Mouse (Mus musculus): ENCODE measurements around the gene Amotl2. TPM values are rescaled to one million over a fixed set of nuclear protein-coding genes. Genes with fewer than 3 reads are reported as not detected.

The Amotl2 gene
- polyA plus RNA-seq (2015; fragmentation: Nextera tagmentation; extraction: Ambion mirVana): 66.0 and 71.3 TPM in 2 replicates

DNA sequence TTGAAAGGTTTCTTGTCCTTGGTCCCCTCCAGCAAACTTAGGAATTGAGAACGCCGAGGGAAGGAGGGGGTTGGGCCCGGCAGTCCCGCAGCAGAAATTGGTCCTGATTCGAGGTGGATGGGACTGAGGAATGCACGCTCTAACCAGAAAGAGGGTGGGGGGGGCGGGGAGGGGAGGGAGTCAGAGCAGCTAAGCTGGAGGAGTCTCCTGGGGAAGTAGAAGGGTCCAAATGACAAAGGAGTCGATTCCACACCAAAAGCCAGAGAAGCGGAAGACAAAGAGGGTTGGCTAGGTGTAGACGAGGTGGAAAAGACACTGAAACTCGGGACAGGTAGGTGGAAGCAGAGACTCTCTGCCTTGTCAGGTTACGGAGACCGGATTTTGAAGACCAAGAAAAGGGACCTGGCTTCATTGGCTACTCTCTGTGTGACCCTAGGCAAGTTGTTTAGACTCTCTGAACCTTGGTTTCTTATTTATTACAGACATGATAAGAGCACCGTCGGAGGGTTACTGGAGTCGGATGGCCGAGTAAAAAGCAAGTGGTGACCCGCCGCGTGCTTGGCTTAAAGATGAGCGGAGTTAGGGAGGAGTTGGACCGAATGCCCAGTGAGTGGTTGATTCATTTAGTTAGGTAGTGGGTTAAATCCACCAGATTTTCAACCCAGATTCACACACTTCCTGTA is at the start of gene Amotl2:
Gene Amotl2 (plus strand): TSS at position 192 of the 683 bp plus-strand sequence.
- Histone ChIP-seq H3K9ac (peak within 1 kb of the TSS; percentile 96), H3K27me3 (no peaks in the 10 kb centered on the region), H3K27ac (replicated peaks) (peak within 1 kb of the TSS; percentile 96), H3K9me3 (no peaks in the 10 kb centered on the region), H3K4me1 (replicated peaks) (peaks cover 39% of the 10 kb centered on the region), H3K4me3 (peak within 1 kb of the TSS; percentile 81), H3K36me3 (no peaks in the 10 kb centered on the region), H3K4me2 (peak within 1 kb of the TSS; percentile 78)
- no peak for ATAC-seq (ENCODE audit: low FRiP score, low read depth)
- WGBS: 6% methylated on average over 22 of the region's 22 CpGs

DNA sequence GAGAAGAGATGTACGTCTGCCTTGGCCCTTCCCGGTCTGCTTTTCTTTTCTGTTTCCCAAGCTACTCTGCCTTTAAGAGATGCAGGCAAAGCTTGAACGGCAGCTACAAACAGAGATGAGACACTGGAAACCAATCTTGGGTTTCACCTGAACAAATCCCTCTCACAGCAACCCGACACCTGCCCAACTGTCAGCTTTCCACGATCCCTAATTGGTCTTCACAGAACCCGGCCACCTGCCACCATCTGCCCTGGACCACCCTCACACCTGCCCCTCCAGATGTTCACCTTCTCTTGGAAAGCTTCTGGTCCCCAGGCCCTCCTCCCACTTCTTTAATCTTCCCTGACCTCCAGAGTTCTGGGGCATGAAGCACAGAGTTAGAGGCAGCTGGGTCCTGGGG is 48.4 kb upstream of the Amotl2 start:
- 45% methylated on average over 6 of the region's 6 CpGs for WGBS
- Histone ChIP-seq H3K4me2 (no peak overlapping the region), H3K36me3 (no peaks in the 10 kb centered on the region), H3K4me3 (no peak overlapping the region), H3K4me1 (replicated peaks) (no peaks in the 10 kb centered on the region), H3K27ac (replicated peaks) (no peak overlapping the region), H3K9ac (no peak overlapping the region), H3K9me3 (no peaks in the 10 kb centered on the region), H3K27me3 (no peaks in the 10 kb centered on the region)
- ATAC-seq (ENCODE audit: low FRiP score, low read depth): no peak

DNA sequence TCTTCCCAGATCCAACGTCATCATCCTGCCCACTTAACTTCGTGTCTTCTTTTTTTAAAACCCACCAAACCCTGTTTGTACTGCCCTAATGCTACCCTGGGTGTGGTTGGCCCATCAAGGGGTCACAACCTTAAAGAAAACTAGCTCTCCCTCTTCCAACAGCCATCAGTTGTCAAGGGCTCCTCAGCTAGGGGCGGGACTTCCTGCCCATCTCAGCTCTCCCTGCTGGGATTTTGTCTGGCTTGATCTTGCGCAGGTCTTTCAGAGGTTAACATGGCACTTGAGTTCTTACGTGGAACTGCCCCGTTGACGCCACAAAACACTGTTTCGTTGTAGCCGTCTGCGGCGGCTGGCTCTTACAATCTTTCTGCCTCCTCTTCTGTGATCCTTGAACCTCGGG is 47.6 kb upstream of the Amotl2 start:
- no peak overlapping the region for H3K27ac ChIP-seq (replicated peaks)
- no peaks in the 10 kb centered on the region for H3K9me3 ChIP-seq
- H3K4me2 ChIP-seq: no peak overlapping the region
- H3K4me1 ChIP-seq (replicated peaks): no peaks in the 10 kb centered on the region
- H3K36me3 ChIP-seq: no peaks in the 10 kb centered on the region
- no peak overlapping the region for H3K4me3 ChIP-seq
- no peak overlapping the region for H3K9ac ChIP-seq
- ATAC-seq (ENCODE audit: low FRiP score, low read depth): no peak
- 91% methylated on average over 12 of the region's 12 CpGs for WGBS
- no peaks in the 10 kb centered on the region for H3K27me3 ChIP-seq

DNA sequence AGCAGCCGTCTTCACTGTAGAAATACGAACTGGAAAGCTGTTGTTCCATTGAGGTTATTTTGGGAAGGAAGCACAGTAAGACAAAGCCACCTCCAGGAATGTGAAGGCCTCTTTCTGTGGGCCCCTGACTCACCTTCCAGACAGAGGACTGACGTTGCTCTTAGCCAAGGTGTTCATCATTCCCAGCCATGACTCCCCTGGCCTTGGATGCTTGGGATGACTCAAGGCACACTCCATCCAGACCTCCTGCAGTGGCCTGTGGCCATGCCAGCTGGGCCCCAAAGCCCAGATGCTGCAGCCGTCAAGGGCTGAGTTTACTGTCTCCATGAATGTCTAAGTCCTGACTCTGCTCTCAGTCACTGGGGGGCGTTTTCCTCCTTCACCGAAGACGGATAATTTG is 43.1 kb upstream of the Amotl2 start:
- Histone ChIP-seq H3K9ac (no peak overlapping the region), H3K27ac (replicated peaks) (no peak overlapping the region), H3K4me2 (no peak overlapping the region), H3K9me3 (no peaks in the 10 kb centered on the region), H3K27me3 (no peaks in the 10 kb centered on the region), H3K36me3 (no peaks in the 10 kb centered on the region), H3K4me1 (replicated peaks) (no peaks in the 10 kb centered on the region), H3K4me3 (no peak overlapping the region)
- ATAC-seq (ENCODE audit: low FRiP score, low read depth): no peak
- 71% methylated on average over 7 of the region's 7 CpGs for WGBS

DNA sequence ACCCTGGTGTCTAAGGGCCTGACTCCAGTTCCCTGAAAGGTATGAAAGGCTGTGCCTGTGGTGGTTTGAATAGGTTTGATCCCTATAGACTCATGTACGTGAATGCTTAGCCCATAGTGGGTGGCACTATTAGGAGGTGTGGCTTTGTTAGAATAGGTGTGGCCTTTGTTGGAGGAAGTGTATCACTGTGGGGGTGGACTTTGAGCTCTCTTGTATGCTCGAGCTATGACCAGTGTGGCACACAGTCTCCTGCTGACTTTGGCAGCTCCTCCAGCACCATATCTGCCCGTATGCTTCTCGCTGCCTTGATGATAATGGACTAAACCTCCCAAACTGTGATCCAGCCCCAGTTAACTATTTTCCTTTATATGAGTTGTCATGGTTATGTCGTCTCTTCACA is 40.5 kb upstream of the Amotl2 start:
- H3K9ac ChIP-seq: no peak overlapping the region
- 78% methylated on average over 5 of the region's 5 CpGs for WGBS
- H3K27ac ChIP-seq (replicated peaks): no peak overlapping the region
- H3K4me2 ChIP-seq: no peak overlapping the region
- H3K4me3 ChIP-seq: no peak overlapping the region
- no peaks in the 10 kb centered on the region for H3K4me1 ChIP-seq (replicated peaks)
- no peaks in the 10 kb centered on the region for H3K36me3 ChIP-seq
- H3K9me3 ChIP-seq: no peaks in the 10 kb centered on the region
- ATAC-seq (ENCODE audit: low FRiP score, low read depth): no peak
- no peaks in the 10 kb centered on the region for H3K27me3 ChIP-seq

DNA sequence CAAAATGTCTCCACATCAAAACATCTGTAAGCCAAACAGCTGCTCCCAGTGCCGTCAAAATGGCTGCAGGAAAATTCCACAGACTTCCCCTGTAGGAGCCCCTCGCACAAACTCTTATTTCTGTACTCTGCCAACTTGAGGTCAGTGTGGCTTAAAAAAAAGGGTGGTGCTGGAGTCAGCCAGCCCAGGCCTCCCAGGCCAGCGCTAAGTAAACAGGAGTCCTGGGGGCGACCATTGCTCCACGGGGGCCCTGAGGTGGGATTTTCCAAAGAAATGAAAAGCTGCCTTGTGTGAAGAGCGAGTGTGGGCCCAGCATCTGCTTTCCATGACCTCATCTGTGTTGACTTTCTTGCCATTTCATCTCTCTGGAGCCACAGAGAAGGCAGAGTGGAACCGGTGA is 35.0 kb upstream of the Amotl2 start:
- Histone ChIP-seq H3K9ac (no peak overlapping the region), H3K9me3 (no peaks in the 10 kb centered on the region), H3K4me1 (replicated peaks) (no peaks in the 10 kb centered on the region), H3K27ac (replicated peaks) (no peak overlapping the region), H3K27me3 (no peaks in the 10 kb centered on the region), H3K4me3 (no peak overlapping the region), H3K36me3 (no peaks in the 10 kb centered on the region), H3K4me2 (no peak overlapping the region)
- 58% methylated on average over 7 of the region's 7 CpGs for WGBS
- no peak for ATAC-seq (ENCODE audit: low FRiP score, low read depth)

DNA sequence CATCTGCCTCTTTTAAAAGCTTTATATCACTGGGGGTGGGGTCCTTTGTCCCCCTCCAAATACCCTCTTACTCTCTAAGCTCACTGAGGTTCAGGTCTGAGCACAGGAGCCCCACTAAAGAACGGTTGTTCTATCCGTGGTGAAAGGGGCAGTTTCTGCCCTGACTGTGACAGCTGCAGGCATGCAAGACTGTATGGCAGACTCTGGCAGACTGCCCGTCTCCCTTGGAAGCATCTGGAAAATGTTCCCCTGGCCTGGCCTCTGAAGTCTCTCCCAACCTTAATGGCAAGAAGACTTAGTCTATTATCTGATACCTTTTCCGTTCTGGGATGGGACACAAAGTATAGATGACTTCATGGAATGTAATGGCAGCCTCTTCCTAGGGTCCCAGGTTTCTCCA is 28.5 kb upstream of the Amotl2 start:
- no peak overlapping the region for H3K4me3 ChIP-seq
- 15% methylated on average over 4 of the region's 4 CpGs for WGBS
- peaks cover 40% of the 10 kb centered on the region for H3K4me1 ChIP-seq (replicated peaks)
- no peak for ATAC-seq (ENCODE audit: low FRiP score, low read depth)
- no peaks in the 10 kb centered on the region for H3K9me3 ChIP-seq
- H3K9ac ChIP-seq: no peak overlapping the region
- H3K36me3 ChIP-seq: no peaks in the 10 kb centered on the region
- H3K27me3 ChIP-seq: no peaks in the 10 kb centered on the region
- H3K27ac ChIP-seq (replicated peaks): peak overlapping the region; percentile 95
- H3K4me2 ChIP-seq: no peak overlapping the region

DNA sequence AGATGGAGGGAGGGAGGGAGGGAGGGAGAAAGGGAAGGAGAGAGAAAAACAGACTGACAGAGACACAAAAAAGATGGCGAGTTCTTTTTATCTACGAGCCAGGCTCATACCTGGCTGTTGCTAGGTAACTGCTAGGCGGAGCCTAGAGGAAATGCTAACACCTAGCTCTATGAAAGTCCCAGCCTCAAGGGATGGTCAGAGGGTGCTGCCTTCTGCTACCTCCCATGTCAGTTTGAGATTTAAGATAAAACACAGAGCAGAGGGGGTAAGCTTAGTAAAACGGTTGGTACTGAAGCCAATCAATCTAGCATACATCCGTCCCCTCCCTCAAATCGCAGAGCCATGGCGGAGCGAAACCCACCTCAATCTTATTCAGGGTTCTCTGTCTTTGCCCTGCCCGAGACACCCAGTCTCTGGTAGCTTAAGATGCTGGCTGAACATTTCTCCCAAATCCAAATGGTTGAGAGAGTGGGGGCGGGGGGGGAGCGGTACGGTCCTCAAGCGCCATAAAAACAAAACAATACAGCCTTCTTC is 27.0 kb upstream of the Amotl2 start:
- peak overlapping the region; percentile 95 for H3K27ac ChIP-seq (replicated peaks)
- H3K9me3 ChIP-seq: no peaks in the 10 kb centered on the region
- peak overlapping the region; percentile 49 for H3K4me3 ChIP-seq
- no peaks in the 10 kb centered on the region for H3K36me3 ChIP-seq
- peak overlapping the region; percentile 86 for H3K4me2 ChIP-seq
- H3K4me1 ChIP-seq (replicated peaks): peaks cover 40% of the 10 kb centered on the region
- H3K9ac ChIP-seq: peak overlapping the region; percentile 74
- peak; percentile 77 for ATAC-seq (ENCODE audit: low FRiP score, low read depth)
- WGBS: 2% methylated on average over 13 of the region's 13 CpGs
- H3K27me3 ChIP-seq: no peaks in the 10 kb centered on the region

DNA sequence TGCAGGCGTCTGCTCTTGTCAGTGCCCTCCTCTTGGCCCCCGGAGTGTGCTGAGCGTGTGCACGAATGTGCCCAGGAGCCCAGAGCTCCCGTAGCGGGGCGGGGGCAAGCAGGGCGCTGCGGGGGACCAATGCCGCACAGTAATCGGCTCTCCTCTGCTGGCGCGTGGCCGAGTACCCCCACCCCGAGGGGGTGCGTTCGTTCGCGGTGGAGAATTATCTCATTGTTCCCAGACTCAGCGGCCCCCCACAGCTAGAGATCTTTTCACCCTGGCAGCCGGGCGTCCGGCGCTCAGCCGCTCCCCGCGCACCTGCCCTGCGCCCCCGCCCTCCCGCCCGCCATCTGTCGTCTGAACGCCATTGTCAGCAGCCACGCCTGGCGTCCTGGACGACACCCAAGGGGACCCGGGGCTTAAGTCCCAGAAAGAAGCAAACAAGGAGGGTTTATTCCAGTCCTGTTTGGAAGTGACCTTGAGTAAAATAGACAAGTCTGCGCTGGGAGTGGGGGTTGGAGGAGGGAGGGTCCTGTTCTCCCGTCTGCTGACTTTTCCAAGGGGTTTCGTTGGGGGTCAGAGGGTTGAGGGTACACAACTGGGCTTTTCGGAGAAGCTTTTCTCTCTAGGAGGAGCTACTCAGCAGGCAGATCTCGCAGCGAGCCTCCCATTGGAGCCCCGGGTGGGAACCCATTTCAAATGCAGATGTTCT is 26.4 kb upstream of the Amotl2 start:
- no peaks in the 10 kb centered on the region for H3K9me3 ChIP-seq
- 0% methylated on average over 44 of the region's 44 CpGs for WGBS
- H3K4me3 ChIP-seq: peak overlapping the region; percentile 49

DNA sequence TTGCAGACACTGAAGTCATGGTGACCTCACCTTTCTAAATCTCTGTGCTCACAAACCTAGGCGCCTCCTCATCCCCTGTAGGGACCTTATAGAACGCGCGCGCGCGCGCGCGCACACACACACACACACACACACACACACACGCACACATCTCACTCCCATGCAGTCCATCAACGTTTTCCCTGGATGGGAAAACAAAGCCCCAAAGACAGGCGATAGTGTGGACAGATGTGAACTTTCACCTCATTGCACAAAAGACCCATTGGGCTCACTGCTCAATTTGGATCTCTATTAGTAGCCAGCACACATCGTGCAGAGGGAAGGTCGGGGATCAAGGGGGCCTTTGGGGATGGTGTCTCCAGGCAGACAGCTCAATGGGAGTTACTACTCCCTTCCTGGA is 25.6 kb upstream of the Amotl2 start:
- Histone ChIP-seq H3K4me1 (replicated peaks) (peaks cover 40% of the 10 kb centered on the region), H3K27ac (replicated peaks) (peak overlapping the region; percentile 95), H3K36me3 (no peaks in the 10 kb centered on the region), H3K4me3 (peak overlapping the region; percentile 49), H3K27me3 (no peaks in the 10 kb centered on the region), H3K9ac (peak overlapping the region; percentile 74), H3K4me2 (peak overlapping the region; percentile 86), H3K9me3 (no peaks in the 10 kb centered on the region)
- no peak for ATAC-seq (ENCODE audit: low FRiP score, low read depth)
- WGBS: 3% methylated on average over 15 of the region's 15 CpGs

More for the DNA sequence above, 26.4 kb upstream of the Amotl2 start:
- no peaks in the 10 kb centered on the region for H3K27me3 ChIP-seq
- no peaks in the 10 kb centered on the region for H3K36me3 ChIP-seq
- peaks cover 40% of the 10 kb centered on the region for H3K4me1 ChIP-seq (replicated peaks)
- H3K27ac ChIP-seq (replicated peaks): peak overlapping the region; percentile 95
- H3K9ac ChIP-seq: peak overlapping the region; percentile 74
- peak; percentile 89 for ATAC-seq (ENCODE audit: low FRiP score, low read depth)
- H3K4me2 ChIP-seq: peak overlapping the region; percentile 86

DNA sequence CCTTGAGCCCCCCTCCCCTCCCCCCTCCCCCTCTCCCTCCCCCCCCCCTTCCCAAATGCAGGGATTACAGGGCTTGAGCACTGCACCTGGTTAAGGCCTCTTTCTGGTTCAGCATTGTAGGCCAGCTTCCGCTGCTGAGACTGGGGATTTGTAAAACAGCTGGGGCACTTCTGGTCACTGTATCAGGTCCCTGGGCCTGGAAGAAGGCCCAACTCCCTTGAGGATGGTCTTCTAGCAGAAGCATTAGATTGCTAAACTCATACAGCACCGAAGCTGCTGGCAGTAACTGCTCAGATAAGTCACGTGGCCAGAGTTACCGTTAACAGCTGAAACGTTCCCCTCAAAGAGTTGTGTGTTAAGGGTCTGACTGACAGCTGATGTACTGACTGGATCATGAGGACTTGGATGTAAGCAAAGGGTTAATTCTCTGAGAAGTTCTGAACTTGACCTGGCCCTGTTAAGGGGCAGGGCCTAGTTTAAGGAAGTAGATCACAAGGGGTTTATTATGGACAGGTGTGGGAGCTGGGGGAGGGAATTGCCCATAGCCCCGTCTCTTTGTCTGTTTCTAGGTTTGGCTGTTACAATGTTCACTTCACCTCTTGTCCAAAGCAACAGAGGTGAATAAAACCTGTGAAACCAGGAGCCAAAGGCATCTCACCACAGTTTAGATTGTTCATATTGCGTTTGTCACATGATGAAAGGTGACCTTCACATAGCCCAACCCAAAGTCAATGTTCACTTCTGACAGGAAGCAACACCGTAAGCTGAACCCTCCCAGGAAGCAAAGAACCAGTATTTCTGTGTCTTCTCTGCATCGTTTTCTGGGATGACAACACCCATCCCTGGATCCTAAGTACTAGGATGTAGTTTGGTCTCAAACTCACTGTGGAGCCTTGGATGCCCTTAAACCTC is 23.7 kb upstream of the Amotl2 start:
- Histone ChIP-seq H3K9ac (no peak overlapping the region), H3K4me3 (no peak overlapping the region), H3K9me3 (no peaks in the 10 kb centered on the region), H3K4me2 (no peak overlapping the region), H3K27me3 (no peaks in the 10 kb centered on the region), H3K4me1 (replicated peaks) (peaks cover 35% of the 10 kb centered on the region), H3K27ac (replicated peaks) (no peak overlapping the region), H3K36me3 (no peaks in the 10 kb centered on the region)
- no peak for ATAC-seq (ENCODE audit: low FRiP score, low read depth)
- 48% methylated on average over 9 of the region's 9 CpGs for WGBS

DNA sequence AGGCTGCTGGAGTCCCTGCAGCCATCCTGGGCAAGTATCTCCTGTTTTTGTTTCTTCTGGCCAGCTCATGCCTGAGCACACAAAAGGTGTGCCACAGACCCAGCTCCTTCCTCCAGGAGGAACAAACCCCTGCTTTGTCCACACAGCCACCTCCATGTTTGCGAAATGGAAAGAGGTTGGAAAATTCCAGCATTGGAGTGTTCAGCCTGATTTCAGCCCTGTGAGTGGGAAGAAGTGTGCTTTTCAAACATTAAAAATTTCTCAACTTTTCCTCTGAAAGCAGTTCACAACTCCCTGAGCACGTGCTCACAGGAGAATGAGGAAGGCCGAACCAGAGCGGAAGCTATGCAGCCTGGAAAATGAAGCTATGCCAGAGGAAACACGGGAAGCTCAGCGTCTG is 15.4 kb upstream of the Amotl2 start:
- H3K9me3 ChIP-seq: no peaks in the 10 kb centered on the region
- H3K4me1 ChIP-seq (replicated peaks): no peaks in the 10 kb centered on the region
- no peak overlapping the region for H3K4me2 ChIP-seq
- no peak for ATAC-seq (ENCODE audit: low FRiP score, low read depth)
- H3K27ac ChIP-seq (replicated peaks): no peak overlapping the region
- H3K27me3 ChIP-seq: no peaks in the 10 kb centered on the region
- H3K4me3 ChIP-seq: no peak overlapping the region
- no peaks in the 10 kb centered on the region for H3K36me3 ChIP-seq
- 90% methylated on average over 6 of the region's 6 CpGs for WGBS
- no peak overlapping the region for H3K9ac ChIP-seq
